Mouse (Mus musculus) megakaryocyte, embryonic 14.5 days (primary cell): ENCODE data around the gene Sh3pxd2a.

Experiments
- FLI1 ChIP-seq: IDR thresholded peaks from 2 replicates; pipeline ENCODE4 v1.6.1; 2012; ENCODE audit warnings: low read length, inconsistent platforms, mixed read lengths
- GATA1 ChIP-seq: IDR thresholded peaks from 3 replicates; pipeline ENCODE4 v1.6.1; 2012; ENCODE audit warnings: mixed read lengths, low read length, inconsistent platforms, borderline replicate concordance

DNA sequence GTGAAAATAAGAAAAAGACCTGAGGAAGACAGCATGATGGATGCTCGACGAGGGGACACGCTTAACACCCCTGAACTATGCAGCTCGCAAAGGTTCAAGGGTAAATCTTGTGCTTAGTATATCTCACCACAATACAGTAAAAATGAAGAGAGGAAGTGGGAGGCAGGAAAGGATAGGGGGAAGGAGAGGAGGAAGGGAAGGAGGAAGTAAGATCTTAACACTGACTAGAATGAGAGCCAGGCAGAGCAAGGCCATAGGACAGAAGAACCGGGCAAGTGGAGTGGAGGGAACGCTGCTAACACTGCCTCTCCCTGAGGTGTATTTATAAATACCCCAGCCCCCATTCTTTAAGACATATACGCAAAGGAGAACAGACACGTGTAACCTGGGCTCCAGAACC, 58.7 kb downstream of the Sh3pxd2a start:
- no peak for TF ChIP-seq GATA1
- TF ChIP-seq FLI1: no peak
